Mouse (Mus musculus): ENCODE results near the gene Gas7.

DNA sequence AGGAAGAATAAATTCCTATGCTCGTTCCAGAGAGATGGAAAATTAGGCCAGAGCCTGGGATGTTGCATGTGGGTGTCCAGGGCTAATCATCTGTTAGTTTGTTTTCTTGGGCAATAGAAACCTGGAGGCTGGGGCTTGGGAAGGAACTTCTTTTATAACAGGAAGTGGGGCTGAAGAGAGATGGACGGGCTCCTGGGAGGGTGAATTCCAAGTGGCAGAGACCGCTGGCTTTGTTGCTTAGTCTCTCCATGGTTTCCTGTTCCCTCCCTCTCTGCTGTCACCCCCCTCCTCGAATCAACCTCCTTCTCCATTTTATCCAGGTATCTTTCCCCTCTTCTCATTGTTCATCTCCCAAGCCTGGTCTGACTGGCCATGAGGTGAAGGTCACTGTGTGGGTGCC lies 181.0 kb downstream of the Gas7 start:
- no peak for TF ChIP-seq CTCF (IDR thresholded peaks at IDR 0.05; ENCODE audit: low read depth, low read length)
- no peak for TF ChIP-seq POLR2A (IDR thresholded peaks at IDR 0.05; ENCODE audit: extremely low read depth, insufficient read depth, low read length)

Measured in liver, adult 2 months (tissue).